Mouse (Mus musculus) layer of hippocampus, postnatal 10 days (tissue): Measurements from ENCODE around the gene Krtap16-3. TPM values are rescaled to one million over a fixed set of nuclear protein-coding genes. Genes with fewer than 3 reads are reported as not detected.

Experiments used
- DNase-seq, 2 experiments: peaks; one replicate each; pipeline ENCODE4 v3.0.0; 2021; ENCODE audit warnings: low spot score in 2 of 2
- long read RNA-seq: library from polyadenylated mRNA; stranded (forward); transcript quantifications from one replicate; pipeline ENCODE4 v2.0.0, GENCODE M21; 2023
- total RNA-seq, 2 experiments: library from RNA; stranded (reverse); gene quantifications; 2 replicates each; pipeline ENCODE4 v1.2.3; 2021

Gene Krtap16-3
- not detected for total RNA-seq
- long read RNA-seq: 0 reads

DNA sequence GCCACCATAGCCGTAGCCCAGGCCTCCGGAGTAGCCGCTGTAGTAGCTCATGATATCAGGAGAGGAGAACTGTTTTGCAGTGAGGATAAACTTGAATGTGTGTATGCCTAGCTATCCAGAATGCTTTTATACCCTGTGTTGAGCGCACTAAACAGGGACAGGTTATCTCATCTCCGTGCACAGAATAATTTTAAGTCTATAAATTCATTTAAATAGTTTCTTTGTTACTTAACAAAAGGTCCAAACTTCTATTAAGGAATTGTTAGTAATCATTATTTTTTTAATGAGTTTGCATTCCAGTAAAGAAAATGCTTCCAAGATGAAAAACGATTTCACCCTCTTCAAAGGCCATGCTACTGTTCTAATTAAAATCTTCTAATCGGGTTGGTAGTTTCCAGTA is at the start of gene Krtap16-3:
Gene Krtap16-3 (minus strand): TSS at position 101 of the 400 bp plus-strand sequence.
- DNase-seq: no peak

DNA sequence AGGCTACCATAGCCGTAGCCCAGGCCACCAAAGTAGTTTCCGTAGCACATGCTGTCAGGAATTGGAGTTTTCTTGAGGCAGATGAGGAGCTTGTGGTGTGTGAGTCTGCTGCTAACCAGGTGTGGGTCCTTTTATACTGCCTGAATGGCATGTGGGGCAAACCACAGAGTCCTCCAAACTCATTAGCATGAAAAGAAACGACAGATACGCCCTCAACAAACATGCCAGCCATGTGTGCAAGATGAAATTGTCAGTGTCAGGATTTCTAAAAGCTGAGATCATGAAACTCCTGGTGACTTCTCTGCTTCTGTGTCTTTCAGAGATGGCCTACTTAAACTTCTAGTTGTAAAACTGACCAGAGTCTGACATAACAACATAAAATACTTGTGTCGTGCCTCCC is 48.0 kb upstream of the Krtap16-3 start, which contains the start of gene Krtap22-2:
Gene Krtap22-2 (minus strand): TSS at position 101 of the 400 bp plus-strand sequence.
- no peak for DNase-seq

DNA sequence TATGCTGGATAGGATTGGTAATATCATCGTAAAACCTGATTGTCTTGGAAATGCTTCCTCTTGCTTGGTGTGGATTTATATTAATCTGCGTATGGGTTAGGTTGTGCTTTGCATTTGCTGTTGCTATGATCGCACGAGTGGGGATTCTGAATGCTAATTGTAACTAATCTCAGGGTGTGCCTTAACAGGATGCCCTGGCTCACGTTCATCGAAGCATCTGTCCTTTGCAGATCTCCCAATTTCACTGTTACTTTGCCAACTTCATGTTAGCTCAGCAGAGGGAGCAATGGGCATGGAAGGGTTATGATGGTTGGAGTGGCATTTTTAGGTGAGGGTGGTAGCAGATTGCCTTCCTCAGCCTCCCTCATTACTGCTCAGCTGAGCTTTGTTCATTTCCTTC is 21.6 kb downstream of the Krtap16-3 start:
- DNase-seq: peak in 1 of 2 experiments; percentile 15

DNA sequence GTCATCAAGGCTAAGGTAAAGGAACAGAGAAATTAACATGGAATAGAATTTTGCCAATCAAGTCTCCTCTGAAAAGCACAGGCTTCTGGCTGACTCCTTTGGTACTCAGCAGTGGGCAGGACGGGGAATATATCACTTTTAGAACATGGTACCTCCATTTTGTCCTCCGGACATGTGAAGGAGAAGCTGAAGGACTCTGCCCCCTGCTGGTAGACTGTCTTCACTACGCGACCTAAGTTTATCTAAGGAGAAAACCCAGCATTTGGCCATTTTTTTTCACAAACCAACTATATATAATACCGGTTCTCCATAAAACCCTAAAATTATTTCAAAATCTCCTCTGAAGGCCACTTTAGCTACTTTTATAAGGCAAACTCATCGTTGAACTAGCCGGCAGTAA is 24.4 kb downstream of the Krtap16-3 start:
- peak in 1 of 2 experiments; percentile 5 for DNase-seq

DNA sequence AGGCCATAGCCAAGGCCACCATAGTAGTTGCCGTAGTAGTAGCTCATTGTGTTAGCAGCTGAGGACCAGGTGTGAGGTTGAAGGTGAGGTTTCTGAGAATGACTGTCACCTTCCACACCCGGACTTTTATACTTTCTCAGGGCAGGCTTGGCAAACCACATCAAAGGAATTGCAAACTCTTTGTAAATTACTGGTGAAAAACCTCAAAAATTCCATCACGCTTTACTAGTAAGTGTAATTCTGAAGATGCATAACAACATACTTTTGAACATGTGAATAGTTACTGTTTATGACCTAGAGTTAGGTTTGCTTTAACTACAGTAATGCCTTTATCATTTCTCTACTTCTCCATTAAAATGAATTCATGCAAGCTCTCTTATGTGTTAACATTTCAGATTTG is 30.5 kb downstream of the Krtap16-3 start, which contains the start of gene Krtap19-9b:
Gene Krtap19-9b (minus strand): TSS at position 101 of the 400 bp plus-strand sequence.
- no peak for DNase-seq

Other genes starting within 250 kb of the Krtap16-3 start
- gene Krtap13-1, start 234.0 kb downstream of the Krtap16-3 start, total RNA-seq: not detected
- not detected for gene Krtap13, start 211.2 kb downstream of the Krtap16-3 start, total RNA-seq
- not detected for gene 2310034C09Rik, start 204.0 kb downstream of the Krtap16-3 start, total RNA-seq
- gene 2310057N15Rik, start 188.7 kb downstream of the Krtap16-3 start, total RNA-seq: not detected
- gene Gm5965, start 185.0 kb downstream of the Krtap16-3 start, total RNA-seq: not detected
- not detected for gene Gm20741, start 150.7 kb downstream of the Krtap16-3 start, total RNA-seq
- gene Krtap15, start 142.7 kb downstream of the Krtap16-3 start, total RNA-seq: not detected
- gene Krtap14, start 136.7 kb downstream of the Krtap16-3 start, total RNA-seq: not detected
- gene Krtap19-1, start 93.5 kb downstream of the Krtap16-3 start, total RNA-seq: not detected
- gene Krtap19-2, start 88.6 kb downstream of the Krtap16-3 start, total RNA-seq: not detected
- not detected for gene Krtap19-3, start 84.8 kb downstream of the Krtap16-3 start, total RNA-seq
- gene Krtap19-4, start 77.8 kb downstream of the Krtap16-3 start, total RNA-seq: not detected
- not detected for gene Krtap19-5, start 66.4 kb downstream of the Krtap16-3 start, total RNA-seq
- gene Krtap19-9b, start 30.6 kb downstream of the Krtap16-3 start, total RNA-seq: not detected
- gene Krtap22-2, start 47.9 kb upstream of the Krtap16-3 start, total RNA-seq: not detected
- not detected for gene Gm10229, start 52.4 kb upstream of the Krtap16-3 start, total RNA-seq
- gene Krtap6-1, start 68.8 kb upstream of the Krtap16-3 start, total RNA-seq: not detected
- not detected for gene Gm10228, start 78.6 kb upstream of the Krtap16-3 start, total RNA-seq
- gene Krtap6-5, start 85.0 kb upstream of the Krtap16-3 start, total RNA-seq: not detected
- gene 1110025L11Rik, start 101.1 kb upstream of the Krtap16-3 start, total RNA-seq: not detected
- not detected for gene Krtap6-3, start 121.1 kb upstream of the Krtap16-3 start, total RNA-seq
- gene Gm6358, start 178.0 kb upstream of the Krtap16-3 start, total RNA-seq: not detected
- not detected for gene Gm10061, start 188.2 kb upstream of the Krtap16-3 start, total RNA-seq
- gene Gm9789, start 195.1 kb upstream of the Krtap16-3 start, total RNA-seq: not detected
- gene Gm7735, start 206.6 kb upstream of the Krtap16-3 start, total RNA-seq: not detected
- not detected for gene 1110057P08Rik, start 211.9 kb upstream of the Krtap16-3 start, total RNA-seq
- gene Krtap20-2, start 243.0 kb upstream of the Krtap16-3 start, total RNA-seq: not detected